In the genomic region with DNA sequence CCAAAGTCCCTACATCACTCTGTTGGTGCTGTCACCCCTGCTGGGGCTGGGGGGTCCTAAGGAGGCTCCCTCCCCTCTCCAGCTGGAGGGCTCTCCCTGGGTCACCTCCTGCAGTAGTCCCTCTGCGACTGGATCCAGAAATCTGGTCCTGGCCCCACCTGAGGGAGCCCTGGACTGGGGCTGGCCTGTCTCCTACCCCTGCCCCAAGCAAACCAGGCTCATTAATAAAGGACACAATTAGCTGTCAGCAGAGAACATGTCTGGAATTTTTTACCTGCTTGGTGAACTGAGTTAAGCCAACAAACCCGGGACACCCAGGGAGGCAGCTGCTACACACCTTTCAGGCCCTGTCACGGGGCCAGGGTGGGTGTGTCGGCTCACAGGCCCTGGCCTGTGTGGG, we compare ENCODE assay signal across 19 mouse cellular contexts.
DNase-seq lines count a peak whose midpoint lies in the region; ATAC-seq and TF ChIP-seq lines count a peak whose summit lies in the region.
"Had no signal": no experiment of that assay in that cellular context is flagged by ENCODE, and none has a peak within 500 bp of the region (broad histone marks: within the 10 kb centered on the region; RNA-seq: fewer than 3 reads in every experiment).

No protein-coding gene starts in this region.

- H3K4me3 ChIP-seq in hindbrain, embryonic 10.5 days, result no peak overlapping the region
- H3K4me3 ChIP-seq in hindbrain, embryonic 14.5 days (replicated peaks; ENCODE audit: low read length), result no peak overlapping the region
- H3K4me3 ChIP-seq in kidney, adult 2 months (ENCODE audit: insufficient read depth, low read depth, low read length), result no peak overlapping the region
- no peak overlapping the region for H3K4me3 ChIP-seq in kidney, embryonic 16.5 days (ENCODE audit: low read length)
- H3K4me3 ChIP-seq: forebrain, embryonic 10.5 days; heart, embryonic 15.5 days; liver, embryonic 13.5 days had no signal

- H3K36me3 ChIP-seq in hindbrain, embryonic 10.5 days, result no peaks in the 10 kb centered on the region; the same call in 1 of the 2 replicates
- H3K36me3 ChIP-seq in hindbrain, embryonic 14.5 days (replicated peaks; ENCODE audit: control insufficient read depth, insufficient read depth), result no peaks in the 10 kb centered on the region
- H3K36me3 ChIP-seq in kidney, adult 2 months (ENCODE audit: control insufficient read depth, insufficient read depth, low read length), result no peaks in the 10 kb centered on the region
- H3K36me3 ChIP-seq in kidney, embryonic 16.5 days (ENCODE audit: insufficient read depth, low read length), result no peaks in the 10 kb centered on the region
- H3K36me3 ChIP-seq: heart, embryonic 15.5 days; liver, embryonic 13.5 days had no signal

- no peak overlapping the region for H3K9ac ChIP-seq in hindbrain, embryonic 14.5 days
- no peak overlapping the region for H3K9ac ChIP-seq in kidney, embryonic 16.5 days (replicated peaks; ENCODE audit: low read length)
- H3K9ac ChIP-seq: heart, embryonic 15.5 days; liver, embryonic 13.5 days had no signal

- H3K27ac ChIP-seq in hindbrain, embryonic 10.5 days, result peak overlapping the region; percentile 35; the same call in 1 of the 2 replicates
- H3K27ac ChIP-seq in hindbrain, embryonic 14.5 days, result no peak overlapping the region
- peak overlapping the region; percentile 51 for H3K27ac ChIP-seq in kidney, adult 2 months (ENCODE audit: insufficient read depth, low read depth, low read length)
- no peak overlapping the region; the same call in 1 of the 2 replicates for H3K27ac ChIP-seq in kidney, embryonic 16.5 days (ENCODE audit: low read length)
- H3K27ac ChIP-seq: forebrain, embryonic 10.5 days; heart, embryonic 15.5 days; liver, embryonic 13.5 days had no signal

- TF ChIP-seq POLR2A in kidney, adult 2 months (IDR thresholded peaks at IDR 0.05; ENCODE audit: low read depth, low read length), result no peak

- no peak for DNase-seq in hindbrain, embryonic 10.5 days (ENCODE audit: low spot score)
- no peak for DNase-seq in hindbrain, embryonic 14.5 days (ENCODE audit: low spot score)
- peak; percentile 75 for DNase-seq in kidney, adult 2 months
- DNase-seq in kidney, adult 9 months, result peak; percentile 56
- DNase-seq in kidney, postnatal 10 days, result peak; percentile 42
- no peak for DNase-seq in adipocyte (ENCODE audit: low spot score)
- DNase-seq in left cerebral cortex, postnatal 4 days, result no peak
- DNase-seq: cerebellum, adult 11 months; cerebellum, adult 9-11 months; gastrocnemius, postnatal 36 days; heart, postnatal 4 days; layer of hippocampus, adult 9-11 months; liver, embryonic 13.5 days; lung, adult 2 months; lung, postnatal 14 days had no signal

- WGBS in hindbrain, embryonic 10.5 days, result 68% methylated on average over 4 of the region's 4 CpGs
- WGBS in hindbrain, embryonic 14.5 days, result 67% methylated on average over 4 of the region's 4 CpGs
- 65% methylated on average over 4 of the region's 4 CpGs for WGBS in kidney, adult 2 months
- WGBS in kidney, embryonic 16.5 days, result 35% methylated on average over 4 of the region's 4 CpGs

- no peaks in the 10 kb centered on the region for H3K27me3 ChIP-seq in hindbrain, embryonic 10.5 days (ENCODE audit: insufficient read depth, poor library complexity, severe bottlenecking)
- H3K27me3 ChIP-seq in hindbrain, embryonic 14.5 days (ENCODE audit: control insufficient read depth, insufficient read depth, low read length), result no peaks in the 10 kb centered on the region
- no peaks in the 10 kb centered on the region for H3K27me3 ChIP-seq in kidney, adult 2 months (replicated peaks; ENCODE audit: control insufficient read depth, insufficient read depth, low read length)
- no peaks in the 10 kb centered on the region for H3K27me3 ChIP-seq in kidney, embryonic 16.5 days (ENCODE audit: insufficient read depth, low read length)
- H3K27me3 ChIP-seq: liver, embryonic 13.5 days had no signal

- no peak overlapping the region for H3K4me2 ChIP-seq in hindbrain, embryonic 14.5 days (replicated peaks)
- H3K4me2 ChIP-seq in kidney, embryonic 16.5 days (replicated peaks; ENCODE audit: low read depth, low read length), result no peak overlapping the region
- H3K4me2 ChIP-seq: heart, embryonic 15.5 days; liver, embryonic 13.5 days had no signal

- H3K4me1 ChIP-seq in hindbrain, embryonic 10.5 days (replicated peaks), result peaks cover 65% of the 10 kb centered on the region
- H3K4me1 ChIP-seq in hindbrain, embryonic 14.5 days (replicated peaks; ENCODE audit: control insufficient read depth, insufficient read depth, low read length), result peaks cover 24% of the 10 kb centered on the region
- no peaks in the 10 kb centered on the region for H3K4me1 ChIP-seq in kidney, adult 2 months (ENCODE audit: control insufficient read depth, insufficient read depth, low read length)
- peaks cover 48% of the 10 kb centered on the region for H3K4me1 ChIP-seq in kidney, embryonic 16.5 days (ENCODE audit: insufficient read depth, low read length)

- intact Hi-C loops in left cerebral cortex, postnatal 4 days (cut with DNase I), result no loop called here

- H3K9me3 ChIP-seq in hindbrain, embryonic 10.5 days, result no peaks in the 10 kb centered on the region
- no peaks in the 10 kb centered on the region for H3K9me3 ChIP-seq in hindbrain, embryonic 14.5 days (ENCODE audit: control insufficient read depth, low read length)
- no peaks in the 10 kb centered on the region for H3K9me3 ChIP-seq in kidney, embryonic 16.5 days (ENCODE audit: low read length)
- H3K9me3 ChIP-seq: forebrain, embryonic 10.5 days; heart, embryonic 15.5 days; liver, embryonic 13.5 days had no signal

- ATAC-seq in hindbrain, embryonic 14.5 days (ENCODE audit: low FRiP score), result no peak
- no peak for ATAC-seq in kidney, embryonic 16.5 days (ENCODE audit: low FRiP score, low TSS enrichment)
- ATAC-seq: intestine, postnatal 0 days had no signal

- no peak for TF ChIP-seq CTCF in kidney, adult 2 months (conservative IDR thresholded peaks at IDR 0.05; ENCODE audit: insufficient read depth, insufficient read length, low read depth, low read length)

Comparison
In these comparisons a context has a peak if more than half of its experiments do, and no peak if none do; other contexts are left out.
1. H3K27ac ChIP-seq: peak in hindbrain, embryonic 10.5 days (single experiment) and kidney, adult 2 months (single experiment); none in hindbrain, embryonic 14.5 days (single experiment) and kidney, embryonic 16.5 days (single experiment).
2. DNase-seq: peak in kidney, adult 2 months (single experiment), kidney, adult 9 months (single experiment) and kidney, postnatal 10 days (single experiment); none in hindbrain, embryonic 10.5 days (single experiment), hindbrain, embryonic 14.5 days (single experiment), adipocyte (single experiment) and left cerebral cortex, postnatal 4 days (single experiment).